Mouse (Mus musculus) WW6 (cell line): ENCODE data around the gene Trim67.

Experiments used
- DNase-seq: peaks from one replicate; pipeline ENCODE4 v3.0.0-alpha.2; 2013; ENCODE audit warnings: low read depth, low spot score

Gene Trim67

DNA sequence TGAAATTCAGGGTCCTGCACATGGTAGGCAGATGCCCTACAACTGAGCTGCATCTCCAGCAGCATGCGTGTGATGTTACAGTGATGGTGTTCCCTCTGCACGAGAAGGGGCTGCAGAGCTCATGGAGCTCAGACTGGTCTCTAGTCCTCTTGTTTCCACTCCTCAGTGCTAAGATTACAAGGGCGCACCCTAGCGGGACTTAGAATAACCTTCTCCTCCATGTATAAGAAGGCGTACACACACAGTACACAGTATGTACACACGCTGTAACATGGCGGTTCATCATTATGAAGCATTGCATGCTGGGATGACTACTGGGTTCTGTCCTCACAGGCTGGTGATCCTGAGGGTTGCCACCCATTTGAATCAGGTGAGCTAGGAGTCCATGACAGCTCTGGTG lies 79.2 kb downstream of the Trim67 start:
- no peak for DNase-seq

DNA sequence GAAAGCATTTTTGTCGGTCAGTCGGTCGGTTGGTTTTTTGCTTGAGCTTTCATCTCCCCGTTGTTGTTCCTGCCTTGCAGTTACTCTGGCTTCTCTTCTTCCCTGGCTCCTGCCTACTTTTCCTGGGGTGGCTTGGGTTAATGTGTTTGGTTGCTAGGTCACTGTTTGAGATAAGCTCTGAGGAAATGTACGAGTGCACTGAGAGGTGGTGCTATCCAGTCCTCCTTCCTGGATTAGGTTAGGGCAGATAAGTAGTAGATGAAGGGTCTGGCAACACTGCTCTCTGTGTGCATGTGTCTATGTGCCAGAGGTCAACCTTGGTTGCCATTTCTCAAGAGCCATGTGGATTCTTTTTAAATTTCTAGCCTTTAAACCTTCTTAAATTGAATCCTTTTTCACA lies 79.8 kb downstream of the Trim67 start:
- DNase-seq: no peak

- no peak for DNase-seq
Observed at GRCm38 (mm10) chr8:124878141-124878540, 85.2 kb downstream of the Trim67 start.

GRCm38 (mm10) chr8:124878946-124879526 lies 86.1 kb downstream of the Trim67 start:
- no peak for DNase-seq
